Comparison of ENCODE assay signal across 8 mouse cellular contexts in genomic region chr5:23782931-23783877, GRCm38 (mm10). TPM values are rescaled to one million over a fixed set of nuclear protein-coding genes. Genes with fewer than 3 reads are reported as not detected.
DNase-seq lines count a peak whose midpoint lies in the region; ATAC-seq and TF ChIP-seq lines count a peak whose summit lies in the region.

Pus7 (minus strand) TSS chr5:23783711.

- no peak for TF ChIP-seq EP300 in heart, adult 2 months (IDR thresholded peaks at IDR 0.05; ENCODE audit: insufficient read depth, low read depth, low read length)

- no peak for TF ChIP-seq CTCF in heart, adult 2 months (IDR thresholded peaks at IDR 0.05)
- no peak for TF ChIP-seq CTCF in kidney, adult 2 months (conservative IDR thresholded peaks at IDR 0.05; ENCODE audit: insufficient read depth, insufficient read length, low read depth, low read length)
- no peak for TF ChIP-seq CTCF in spleen, adult 2 months (IDR thresholded peaks at IDR 0.05; ENCODE audit: extremely low read depth, insufficient read depth, insufficient read length, insufficient replicate concordance)

- no peaks in the 10 kb centered on the region for H3K36me3 ChIP-seq in embryonic facial prominence, embryonic 13.5 days
- H3K36me3 ChIP-seq in heart, adult 2 months (ENCODE audit: control insufficient read depth, insufficient read depth, low read length): no peaks in the 10 kb centered on the region
- H3K36me3 ChIP-seq in kidney, adult 2 months (ENCODE audit: control insufficient read depth, insufficient read depth, low read length): no peaks in the 10 kb centered on the region
- 0 out of 2 replicates have a peak, but pooled peaks cover under 1% of the 10 kb centered on the region for H3K36me3 ChIP-seq in limb, embryonic 14.5 days (ENCODE audit: control insufficient read depth, insufficient read depth, low read length)
- no peaks in the 10 kb centered on the region for H3K36me3 ChIP-seq in midbrain, embryonic 16.5 days (ENCODE audit: control insufficient read depth, insufficient read depth, low read length)
- no peaks in the 10 kb centered on the region for H3K36me3 ChIP-seq in spleen, adult 2 months (ENCODE audit: control insufficient read depth, insufficient read depth, low read length)

- TF ChIP-seq POLR2A in heart, adult 2 months (IDR thresholded peaks at IDR 0.05; ENCODE audit: insufficient read depth, low read depth, low read length): peak; percentile 55; the same call in 1 of the 2 replicates
- no peak for TF ChIP-seq POLR2A in kidney, adult 2 months (IDR thresholded peaks at IDR 0.05; ENCODE audit: low read depth, low read length)
- TF ChIP-seq POLR2A in limb, embryonic 14.5 days (IDR thresholded peaks at IDR 0.05; ENCODE audit: borderline replicate concordance, extremely low read depth, insufficient read depth, insufficient read length): no peak
- peak; percentile 20; the same call in 1 of the 2 replicates for TF ChIP-seq POLR2A in spleen, adult 2 months (IDR thresholded peaks at IDR 0.05; ENCODE audit: low read depth, low read length)

- H3K4me1 ChIP-seq in embryonic facial prominence, embryonic 13.5 days: peaks cover 20% of the 10 kb centered on the region
- H3K4me1 ChIP-seq in heart, adult 2 months (ENCODE audit: control insufficient read depth, insufficient read depth, low read length): peaks cover 3% of the 10 kb centered on the region; the same call in 1 of the 2 replicates
- H3K4me1 ChIP-seq in kidney, adult 2 months (ENCODE audit: control insufficient read depth, insufficient read depth, low read length): peaks cover 2% of the 10 kb centered on the region; the same call in 1 of the 2 replicates
- peaks cover 13% of the 10 kb centered on the region for H3K4me1 ChIP-seq in limb, embryonic 14.5 days (ENCODE audit: control insufficient read depth, insufficient read depth, low read length)
- H3K4me1 ChIP-seq in midbrain, embryonic 16.5 days (ENCODE audit: control insufficient read depth, insufficient read depth, low read length): peaks cover 17% of the 10 kb centered on the region
- H3K4me1 ChIP-seq in spleen, adult 2 months (ENCODE audit: control insufficient read depth, insufficient read depth, insufficient read length): peaks cover 10% of the 10 kb centered on the region

- no peaks in the 10 kb centered on the region for H3K27me3 ChIP-seq in embryonic facial prominence, embryonic 13.5 days
- H3K27me3 ChIP-seq in heart, adult 2 months (ENCODE audit: control insufficient read depth, insufficient read depth, low read length): no peaks in the 10 kb centered on the region
- H3K27me3 ChIP-seq in kidney, adult 2 months (replicated peaks; ENCODE audit: control insufficient read depth, insufficient read depth, low read length): no peaks in the 10 kb centered on the region
- H3K27me3 ChIP-seq in limb, embryonic 14.5 days (ENCODE audit: control insufficient read depth, insufficient read depth, low read length): no peaks in the 10 kb centered on the region
- H3K27me3 ChIP-seq in midbrain, embryonic 16.5 days (ENCODE audit: control insufficient read depth, insufficient read depth, low read depth, low read length): no peaks in the 10 kb centered on the region
- peaks cover 1% of the 10 kb centered on the region; the same call in 1 of the 2 replicates for H3K27me3 ChIP-seq in spleen, adult 2 months (ENCODE audit: control insufficient read depth, insufficient read depth, low read length)

- intact Hi-C loops in heart, adult 2 months (cut with DNase I): no loop called here

- DNase-seq in A20 (ENCODE audit: low read depth, low spot score): peak; percentile 93
- peak; percentile 72 to 73 for DNase-seq in adrenal gland, postnatal 4 days (ENCODE audit: low spot score in 2 of 2)
- DNase-seq in heart, adult 2 months: peak; percentile 89 to 91
- peak; percentile 92 for DNase-seq in kidney, adult 2 months
- DNase-seq in limb, embryonic 14.5 days (ENCODE audit: low spot score): peak; percentile 80
- DNase-seq in spleen, adult 2 months (ENCODE audit: low read depth in 1 of 2, low spot score in 2 of 2): peak; percentile 64 to 79

- peak; percentile 85 for ATAC-seq in embryonic facial prominence, embryonic 13.5 days (ENCODE audit: insufficient number of reproducible peaks, insufficient read depth, low FRiP score, low TSS enrichment, low read depth)
- ATAC-seq in limb, embryonic 14.5 days (ENCODE audit: low FRiP score, low read depth): peak; percentile 91
- ATAC-seq in midbrain, embryonic 16.5 days: peak; percentile 93

- H3K9ac ChIP-seq in embryonic facial prominence, embryonic 13.5 days: peak within 1 kb of the TSS; percentile 88
- H3K9ac ChIP-seq in heart, adult 2 months (ENCODE audit: low read depth, low read length): peak within 1 kb of the TSS; percentile 92
- peak within 1 kb of the TSS; percentile 72 for H3K9ac ChIP-seq in limb, embryonic 14.5 days (ENCODE audit: low read depth, low read length, severe bottlenecking)
- peak within 1 kb of the TSS; percentile 80 for H3K9ac ChIP-seq in midbrain, embryonic 16.5 days (ENCODE audit: low read depth, low read length)

- no peaks in the 10 kb centered on the region for H3K9me3 ChIP-seq in embryonic facial prominence, embryonic 13.5 days
- H3K9me3 ChIP-seq in limb, embryonic 14.5 days (ENCODE audit: control insufficient read depth, low read length): no peaks in the 10 kb centered on the region
- H3K9me3 ChIP-seq in midbrain, embryonic 16.5 days (replicated peaks; ENCODE audit: control insufficient read depth, low read length, poor library complexity, severe bottlenecking): no peaks in the 10 kb centered on the region

- H3K79me2 ChIP-seq in heart, adult 2 months (replicated peaks; ENCODE audit: control insufficient read depth, insufficient read depth, low read length): no peaks in the 10 kb centered on the region

- peak within 1 kb of the TSS; percentile 77 for H3K4me2 ChIP-seq in embryonic facial prominence, embryonic 13.5 days
- peak within 1 kb of the TSS; percentile 58 for H3K4me2 ChIP-seq in limb, embryonic 14.5 days (replicated peaks; ENCODE audit: low read depth, low read length, severe bottlenecking)
- H3K4me2 ChIP-seq in midbrain, embryonic 16.5 days (ENCODE audit: low read length): peak within 1 kb of the TSS; percentile 70

- H3K4me3 ChIP-seq in embryonic facial prominence, embryonic 13.5 days: peak within 1 kb of the TSS; percentile 86
- H3K4me3 ChIP-seq in heart, adult 2 months: peak within 1 kb of the TSS; percentile 85
- H3K4me3 ChIP-seq in kidney, adult 2 months (ENCODE audit: insufficient read depth, low read depth, low read length): peak within 1 kb of the TSS; percentile 86
- H3K4me3 ChIP-seq in limb, embryonic 14.5 days (replicated peaks; ENCODE audit: low read length): peak within 1 kb of the TSS; percentile 71
- H3K4me3 ChIP-seq in midbrain, embryonic 16.5 days (ENCODE audit: low read depth, low read length): peak within 1 kb of the TSS; percentile 70
- peak within 1 kb of the TSS; percentile 97 for H3K4me3 ChIP-seq in spleen, adult 2 months (ENCODE audit: extremely low read depth, insufficient read depth, insufficient read length)

- WGBS in embryonic facial prominence, embryonic 13.5 days: under 1% methylated on average over 83 of the region's 86 CpGs
- whole genome bisulfite sequencing in heart, adult 2 months: under 1% methylated on average over 82 of the region's 86 CpGs
- WGBS in kidney, adult 2 months: under 1% methylated on average over 86 of the region's 86 CpGs
- WGBS in limb, embryonic 14.5 days: under 1% methylated on average over 66 of the region's 86 CpGs
- under 1% methylated on average over 60 of the region's 86 CpGs for WGBS in midbrain, embryonic 16.5 days
- WGBS in spleen, adult 2 months: under 1% methylated on average over 82 of the region's 86 CpGs

- H3K27ac ChIP-seq in embryonic facial prominence, embryonic 13.5 days: no peak within 1 kb of the TSS; the same call in 1 of the 2 replicates
- H3K27ac ChIP-seq in heart, adult 2 months: peak within 1 kb of the TSS; percentile 66
- H3K27ac ChIP-seq in kidney, adult 2 months (ENCODE audit: insufficient read depth, low read depth, low read length): no peak within 1 kb of the TSS; the same call in 1 of the 2 replicates
- peak within 1 kb of the TSS; percentile 26; the same call in 1 of the 2 replicates for H3K27ac ChIP-seq in limb, embryonic 14.5 days (replicated peaks; ENCODE audit: low read depth, low read length)
- H3K27ac ChIP-seq in midbrain, embryonic 16.5 days (ENCODE audit: low read length): peak within 1 kb of the TSS; percentile 23; the same call in 1 of the 2 replicates
- no peak within 1 kb of the TSS for H3K27ac ChIP-seq in spleen, adult 2 months (ENCODE audit: insufficient read depth, low read length)

RNA-seq across cellular contexts. Expression of gene Pus7, which starts in this region (rescaled TPM):
- 10 to 100 TPM; 26.2 to 28.0 TPM for total RNA-seq in adrenal gland, postnatal 4 days (2021)
- polyA plus RNA-seq in embryonic facial prominence, embryonic 13.5 days (2015; fragmentation: Nextera tagmentation; extraction: Ambion mirVana): 34.9 and 35.2 TPM in 2 replicates
- total RNA-seq in heart, adult 2 months (2021): 1 to 10 TPM; 8.2 to 8.5 TPM
- 3.4 and 4.7 TPM in 2 replicates for polyA plus RNA-seq in heart, adult 2 months (2012; rRNA removed)
- polyA plus RNA-seq in kidney, adult 2 months (2012; rRNA removed): 4.1 and 4.4 TPM in 2 replicates
- 24.0 and 28.7 TPM in 2 replicates for polyA plus RNA-seq in limb, embryonic 14.5 days (2012; rRNA removed)
- 26.3 and 27.0 TPM in 2 replicates for polyA plus RNA-seq in limb, embryonic 14.5 days (2014; fragmentation: Nextera tagmentation; extraction: Ambion mirVana)
- 17.5 and 19.3 TPM in 2 replicates for polyA plus RNA-seq in midbrain, embryonic 16.5 days (2015; fragmentation: Nextera tagmentation; extraction: Ambion mirVana)
- 2.4 and 3.0 TPM in 2 replicates for polyA plus RNA-seq in spleen, adult 2 months (2012; rRNA removed)

Comparison
In these comparisons a context has a peak if more than half of its experiments do, and no peak if none do; other contexts are left out.
1. H3K27ac ChIP-seq: peak in heart, adult 2 months (single experiment), limb, embryonic 14.5 days (single experiment) and midbrain, embryonic 16.5 days (single experiment); none in embryonic facial prominence, embryonic 13.5 days (single experiment), kidney, adult 2 months (single experiment) and spleen, adult 2 months (single experiment).
2. POLR2A ChIP-seq: peak in heart, adult 2 months (single experiment) and spleen, adult 2 months (single experiment); none in kidney, adult 2 months (single experiment) and limb, embryonic 14.5 days (single experiment).
3. Peak in every context shown above with its lines, with median percentiles within 50 percentile points of each other: DNase-seq, ATAC-seq, H3K4me2 ChIP-seq, H3K4me3 ChIP-seq and H3K9ac ChIP-seq.